Mouse (Mus musculus): Measurements from ENCODE around the gene Insl6. TPM values are rescaled to one million over a fixed set of nuclear protein-coding genes. Genes with fewer than 3 reads are reported as not detected.

Insl6 gene
- polyA plus RNA-seq, 1 experiment from 2014 or later = 7.2 TPM

DNA sequence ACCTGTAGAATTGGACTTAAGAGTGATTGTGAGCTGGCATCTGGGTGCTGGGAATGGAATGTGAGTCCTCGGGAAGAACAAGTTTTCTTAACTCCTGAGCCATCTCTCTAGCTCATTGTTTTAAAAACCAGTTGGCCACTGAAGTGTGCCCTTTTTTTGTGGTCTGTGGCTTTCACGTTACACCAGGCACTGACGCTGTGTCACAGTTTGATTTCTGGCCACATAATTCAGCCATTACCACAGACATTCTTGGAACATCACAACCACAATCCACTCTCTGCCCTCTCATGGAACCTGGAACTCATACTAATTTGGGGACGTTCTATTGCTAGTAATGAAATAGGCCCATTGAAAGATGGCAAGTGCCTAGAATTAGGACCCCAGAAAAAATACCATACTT, 15.9 kb upstream of the Insl6 start:
- ATAC-seq (replicated peaks; ENCODE audit: low FRiP score) = no peak
- no peaks in the 10 kb centered on the region for H3K4me1 ChIP-seq (replicated peaks; ENCODE audit: control insufficient read depth, insufficient read depth, low read length)

DNA sequence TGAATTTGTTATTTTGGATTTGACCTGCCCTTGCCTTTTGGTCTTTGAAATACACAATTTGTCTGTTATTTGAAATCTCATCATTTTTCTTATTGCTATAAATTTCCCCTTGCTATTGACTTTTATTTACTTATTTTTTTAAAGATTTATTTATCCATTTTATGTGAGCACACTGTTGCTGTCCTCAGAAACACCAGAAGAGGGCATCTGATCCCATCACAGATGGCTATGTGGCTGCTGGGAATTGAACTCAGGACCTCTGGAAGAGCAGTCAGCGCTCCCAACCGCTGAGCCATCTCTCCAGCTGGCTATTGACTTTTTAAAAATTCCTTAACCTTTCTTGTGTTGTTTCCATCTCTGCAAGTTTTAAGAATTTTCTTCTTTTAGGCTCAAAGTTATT, 11.5 kb upstream of the Insl6 start:
- DNase-seq (ENCODE audit: low spot score) = no peak
- 90% methylated on average over 2 of the region's 2 CpGs for WGBS
- H3K27me3 ChIP-seq (ENCODE audit: control insufficient read depth, insufficient read depth, low read length) = 0 out of 2 replicates have a peak, but pooled peaks cover 2% of the 10 kb centered on the region

More for the DNA sequence above, 15.9 kb upstream of the Insl6 start:
- no peak overlapping the region for H3K27ac ChIP-seq (ENCODE audit: low read depth, low read length)
- no peak overlapping the region for H3K4me2 ChIP-seq (ENCODE audit: low read depth, low read length, severe bottlenecking)
- H3K9ac ChIP-seq (ENCODE audit: low read length) = no peak overlapping the region
- 85% methylated on average over 4 of the region's 4 CpGs for WGBS
- DNase-seq (ENCODE audit: low spot score) = no peak
- no peaks in the 10 kb centered on the region for H3K9me3 ChIP-seq (ENCODE audit: control insufficient read depth, low read length)
- no peak overlapping the region for H3K4me3 ChIP-seq (ENCODE audit: low read depth, low read length)
- H3K36me3 ChIP-seq (ENCODE audit: control insufficient read depth, insufficient read depth, low read length) = no peaks in the 10 kb centered on the region
- H3K27me3 ChIP-seq (ENCODE audit: control insufficient read depth, insufficient read depth, low read length) = no peaks in the 10 kb centered on the region

DNA sequence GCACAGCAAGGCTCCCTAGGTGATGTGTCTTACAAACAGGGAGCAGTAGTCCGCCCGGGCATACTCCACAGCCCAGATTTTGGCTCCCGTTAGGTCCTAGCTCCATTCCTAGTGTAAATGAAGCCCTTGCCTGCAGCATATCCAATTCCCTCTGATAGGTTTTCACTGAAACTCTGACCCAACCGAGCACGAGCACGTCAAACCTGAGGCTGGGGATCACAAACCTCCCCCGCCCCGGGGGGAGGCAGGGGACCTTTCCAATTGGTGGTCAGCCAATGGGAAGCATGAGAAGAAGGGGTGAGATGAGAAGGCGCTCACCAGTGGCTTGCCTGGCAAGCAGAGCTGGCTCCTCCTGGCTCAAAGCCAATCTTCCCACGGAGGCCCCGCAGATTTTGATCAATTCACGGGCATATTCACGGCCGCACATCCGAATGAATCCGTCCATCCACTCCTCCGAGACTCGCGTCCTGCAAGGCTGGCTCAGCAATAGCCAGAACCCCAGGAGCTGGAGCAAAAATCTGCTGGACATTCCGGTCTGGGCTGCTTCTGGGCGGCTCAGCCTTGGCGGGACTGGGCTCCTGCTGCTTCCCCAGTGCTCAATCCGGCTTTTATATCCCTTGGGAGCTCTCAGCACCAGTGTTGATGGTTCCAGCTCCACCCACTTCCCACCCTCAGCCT, 9.1 kb upstream of the Insl6 start, which contains the start of gene Rln1:
Gene Rln1, minus strand, starts transcription at position 603 of the 678 bp plus-strand sequence.
- ATAC-seq (replicated peaks; ENCODE audit: low FRiP score) (no peak), DNase-seq (ENCODE audit: low spot score) (peak; percentile 68)
- no peaks in the 10 kb centered on the region for H3K36me3 ChIP-seq (ENCODE audit: control insufficient read depth, insufficient read depth, low read length)
- no peaks in the 10 kb centered on the region for H3K4me1 ChIP-seq (replicated peaks; ENCODE audit: control insufficient read depth, insufficient read depth, low read length)
- no peak within 1 kb of the TSS for H3K27ac ChIP-seq (ENCODE audit: low read depth, low read length)
- H3K27me3 ChIP-seq (ENCODE audit: control insufficient read depth, insufficient read depth, low read length) = 0 out of 2 replicates have a peak, but pooled peaks cover 2% of the 10 kb centered on the region
- 4% methylated on average over 23 of the region's 23 CpGs for WGBS
- H3K9ac ChIP-seq (ENCODE audit: low read length) = peak within 1 kb of the TSS; percentile 61
- peak within 1 kb of the TSS; percentile 38 for H3K4me3 ChIP-seq (ENCODE audit: low read depth, low read length)
- no peaks in the 10 kb centered on the region for H3K9me3 ChIP-seq (ENCODE audit: control insufficient read depth, low read length)
- H3K4me2 ChIP-seq (ENCODE audit: low read depth, low read length, severe bottlenecking) = peak within 1 kb of the TSS; percentile 67

More for the DNA sequence above, 11.5 kb upstream of the Insl6 start:
- Histone ChIP-seq H3K9ac (ENCODE audit: low read length) (no peak overlapping the region), H3K36me3 (ENCODE audit: control insufficient read depth, insufficient read depth, low read length) (no peaks in the 10 kb centered on the region), H3K4me1 (replicated peaks; ENCODE audit: control insufficient read depth, insufficient read depth, low read length) (no peaks in the 10 kb centered on the region), H3K4me2 (ENCODE audit: low read depth, low read length, severe bottlenecking) (no peak overlapping the region), H3K4me3 (ENCODE audit: low read depth, low read length) (no peak overlapping the region), H3K27ac (ENCODE audit: low read depth, low read length) (no peak overlapping the region), H3K9me3 (ENCODE audit: control insufficient read depth, low read length) (no peaks in the 10 kb centered on the region)
- no peak for ATAC-seq (replicated peaks; ENCODE audit: low FRiP score)

DNA sequence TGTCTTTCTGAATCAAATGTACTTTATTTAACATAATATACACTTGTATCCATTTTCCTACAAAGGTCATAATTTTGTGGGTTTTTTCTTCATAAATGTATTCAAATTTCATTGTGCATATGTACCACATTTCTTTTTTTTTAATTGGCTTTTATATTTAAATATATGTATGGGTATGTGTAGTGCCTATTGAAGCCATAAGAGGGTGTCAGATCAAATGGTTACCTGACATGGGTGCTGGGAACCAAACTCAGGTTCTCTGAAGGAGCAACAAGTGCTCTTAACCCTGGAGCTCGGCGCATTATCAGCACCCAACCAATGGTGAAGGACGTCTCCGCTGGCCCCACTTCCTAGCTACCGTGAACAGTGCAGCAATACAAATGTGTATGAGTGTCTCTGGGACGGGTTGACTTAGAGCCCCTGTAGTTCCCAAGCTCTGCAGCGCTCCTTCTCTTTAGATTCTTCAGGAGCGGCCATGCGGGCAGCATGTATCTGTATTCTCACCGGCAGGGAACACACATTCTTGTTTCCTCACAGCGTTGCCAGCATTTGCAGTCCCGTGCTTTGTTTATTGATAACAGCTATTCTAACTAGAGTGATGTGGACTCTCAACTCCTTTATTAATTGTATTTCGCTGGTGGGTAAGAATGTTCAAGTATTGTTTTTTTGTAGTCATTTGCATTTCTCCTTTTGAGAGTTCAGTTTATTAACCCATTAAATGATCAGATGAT, 1.8 kb upstream of the Insl6 start:
- Histone ChIP-seq H3K27me3 (ENCODE audit: control insufficient read depth, insufficient read depth, low read length) (no peaks in the 10 kb centered on the region), H3K36me3 (ENCODE audit: control insufficient read depth, insufficient read depth, low read length) (no peaks in the 10 kb centered on the region), H3K9ac (ENCODE audit: low read length) (no peak overlapping the region), H3K4me2 (ENCODE audit: low read depth, low read length, severe bottlenecking) (no peak overlapping the region), H3K4me1 (replicated peaks; ENCODE audit: control insufficient read depth, insufficient read depth, low read length) (no peaks in the 10 kb centered on the region), H3K9me3 (ENCODE audit: control insufficient read depth, low read length) (no peaks in the 10 kb centered on the region), H3K4me3 (ENCODE audit: low read depth, low read length) (no peak overlapping the region), H3K27ac (ENCODE audit: low read depth, low read length) (no peak overlapping the region)
- ATAC-seq (replicated peaks; ENCODE audit: low FRiP score) (no peak), DNase-seq (ENCODE audit: low spot score) (no peak)
- WGBS = 79% methylated on average over 13 of the region's 13 CpGs

DNA sequence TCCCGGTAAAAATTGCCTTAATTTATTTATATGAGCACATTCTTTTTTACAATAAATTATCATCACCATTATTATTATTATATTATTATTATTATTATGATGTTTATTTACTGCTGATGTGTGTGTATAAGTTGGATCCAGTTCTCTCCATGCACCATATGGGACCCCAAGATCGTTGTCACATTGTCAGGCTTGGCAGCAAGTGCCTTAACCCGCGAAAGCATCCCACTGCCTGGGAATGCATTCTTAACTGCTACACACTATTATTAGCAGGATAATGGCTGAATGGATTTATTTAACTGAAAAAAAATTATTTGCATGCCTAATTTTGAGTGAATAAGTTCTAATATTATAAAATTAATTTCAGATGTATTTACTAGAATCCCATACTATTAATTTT, 1.2 kb upstream of the Insl6 start:
- no peak overlapping the region for H3K27ac ChIP-seq (ENCODE audit: low read depth, low read length)
- H3K9ac ChIP-seq (ENCODE audit: low read length) = no peak overlapping the region
- no peaks in the 10 kb centered on the region for H3K4me1 ChIP-seq (replicated peaks; ENCODE audit: control insufficient read depth, insufficient read depth, low read length)
- H3K27me3 ChIP-seq (ENCODE audit: control insufficient read depth, insufficient read depth, low read length) = no peaks in the 10 kb centered on the region
- no peaks in the 10 kb centered on the region for H3K9me3 ChIP-seq (ENCODE audit: control insufficient read depth, low read length)
- no peak overlapping the region for H3K4me2 ChIP-seq (ENCODE audit: low read depth, low read length, severe bottlenecking)
- WGBS = 94% methylated on average over 4 of the region's 4 CpGs
- ATAC-seq (replicated peaks; ENCODE audit: low FRiP score) = no peak
- no peaks in the 10 kb centered on the region for H3K36me3 ChIP-seq (ENCODE audit: control insufficient read depth, insufficient read depth, low read length)
- H3K4me3 ChIP-seq (ENCODE audit: low read depth, low read length) = no peak overlapping the region
- DNase-seq (ENCODE audit: low spot score) = no peak

DNA sequence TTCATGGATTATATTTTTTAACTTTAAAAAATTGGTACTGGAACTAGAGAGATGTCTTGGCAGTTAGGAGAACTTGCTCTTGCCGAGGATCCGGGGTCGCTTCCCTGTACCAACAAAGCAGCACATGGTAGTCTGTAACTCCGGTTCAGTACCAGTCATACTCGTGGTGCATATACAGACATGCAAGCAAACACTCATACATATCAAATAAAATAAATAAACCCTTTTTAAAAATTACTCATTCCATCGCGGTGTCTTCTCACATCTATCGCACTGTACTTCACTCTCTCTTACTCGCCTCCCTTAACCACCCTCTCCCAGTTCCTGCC, 660 bp upstream of the Insl6 start:
- DNase-seq (ENCODE audit: low spot score) (no peak), ATAC-seq (replicated peaks; ENCODE audit: low FRiP score) (no peak)
- H3K27ac ChIP-seq (ENCODE audit: low read depth, low read length) = no peak overlapping the region
- 71% methylated on average over 9 of the region's 9 CpGs for WGBS
- H3K4me2 ChIP-seq (ENCODE audit: low read depth, low read length, severe bottlenecking) = peak overlapping the region; percentile 49; the same call in 1 of the 2 replicates
- H3K27me3 ChIP-seq (ENCODE audit: control insufficient read depth, insufficient read depth, low read length) = no peaks in the 10 kb centered on the region
- no peaks in the 10 kb centered on the region for H3K4me1 ChIP-seq (replicated peaks; ENCODE audit: control insufficient read depth, insufficient read depth, low read length)
- no peaks in the 10 kb centered on the region for H3K9me3 ChIP-seq (ENCODE audit: control insufficient read depth, low read length)
- H3K9ac ChIP-seq (ENCODE audit: low read length) = no peak overlapping the region
- no peak overlapping the region for H3K4me3 ChIP-seq (ENCODE audit: low read depth, low read length)
- H3K36me3 ChIP-seq (ENCODE audit: control insufficient read depth, insufficient read depth, low read length) = no peaks in the 10 kb centered on the region

DNA sequence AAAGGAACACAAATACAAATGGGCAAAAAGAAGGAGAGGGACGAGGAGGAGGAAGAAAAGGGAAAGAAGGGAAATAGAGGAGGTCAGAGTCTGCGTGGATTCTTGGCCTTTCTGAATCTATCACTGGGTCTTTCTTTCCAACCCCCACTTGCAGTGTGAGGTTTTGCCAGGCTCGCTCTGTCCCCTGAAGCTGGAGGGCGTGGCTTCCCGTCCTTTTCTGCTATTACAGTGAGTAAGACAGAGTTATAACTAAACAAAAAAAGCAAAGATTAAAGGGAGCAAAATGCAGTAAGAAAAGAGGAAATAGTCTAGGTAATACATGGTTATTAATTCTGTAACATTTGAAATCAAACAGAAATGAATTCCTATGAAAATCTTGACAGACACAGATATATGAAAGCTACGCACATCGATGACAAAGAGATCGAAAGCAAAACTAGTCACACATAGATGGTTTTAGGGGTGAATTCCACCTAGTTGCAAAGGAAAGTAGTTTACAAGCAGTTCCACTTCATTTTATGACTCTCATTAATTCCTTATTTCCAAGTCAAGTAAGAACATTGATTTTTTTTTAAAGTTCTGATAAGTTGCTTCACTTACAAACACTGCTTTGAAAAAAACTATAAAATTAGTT, 1.6 kb downstream of the Insl6 start:
- ATAC-seq (replicated peaks; ENCODE audit: low FRiP score) = no peak
- WGBS = 78% methylated on average over 8 of the region's 8 CpGs

DNA sequence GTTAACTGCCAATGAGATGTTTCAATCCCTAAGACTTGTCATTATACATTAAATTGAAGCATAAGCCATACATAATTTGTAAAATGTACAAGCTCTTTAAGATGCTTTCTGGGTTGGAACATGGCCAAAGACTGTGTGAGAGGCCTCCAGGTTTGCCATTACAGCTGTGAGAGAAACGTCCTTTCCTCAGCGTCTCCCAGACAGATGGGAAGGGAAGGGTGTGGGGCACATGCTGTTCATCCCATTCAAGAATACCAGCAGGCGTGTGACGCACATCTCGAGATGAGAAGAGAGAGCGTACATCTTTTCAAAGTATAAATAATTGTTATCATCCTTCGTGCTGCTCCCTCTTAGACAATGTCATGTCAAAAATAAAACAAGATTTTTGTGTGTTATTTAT, 12.5 kb downstream of the Insl6 start:
- Histone ChIP-seq H3K4me1 (replicated peaks; ENCODE audit: control insufficient read depth, insufficient read depth, low read length) (no peaks in the 10 kb centered on the region), H3K27me3 (ENCODE audit: control insufficient read depth, insufficient read depth, low read length) (no peaks in the 10 kb centered on the region), H3K27ac (ENCODE audit: low read depth, low read length) (no peak overlapping the region), H3K9me3 (ENCODE audit: control insufficient read depth, low read length) (peaks cover 4% of the 10 kb centered on the region; the same call in 1 of the 2 replicates), H3K4me2 (ENCODE audit: low read depth, low read length, severe bottlenecking) (no peak overlapping the region), H3K4me3 (ENCODE audit: low read depth, low read length) (no peak overlapping the region), H3K9ac (ENCODE audit: low read length) (no peak overlapping the region), H3K36me3 (ENCODE audit: control insufficient read depth, insufficient read depth, low read length) (no peaks in the 10 kb centered on the region; the same call in 1 of the 2 replicates)
- 65% methylated on average over 7 of the region's 7 CpGs for WGBS
- DNase-seq (ENCODE audit: low spot score) = no peak
- no peak for ATAC-seq (replicated peaks; ENCODE audit: low FRiP score)

More for the DNA sequence above, 1.6 kb downstream of the Insl6 start:
- Histone ChIP-seq H3K9ac (ENCODE audit: low read length) (no peak overlapping the region), H3K27ac (ENCODE audit: low read depth, low read length) (no peak overlapping the region), H3K9me3 (ENCODE audit: control insufficient read depth, low read length) (no peaks in the 10 kb centered on the region), H3K4me1 (replicated peaks; ENCODE audit: control insufficient read depth, insufficient read depth, low read length) (no peaks in the 10 kb centered on the region), H3K4me2 (ENCODE audit: low read depth, low read length, severe bottlenecking) (no peak overlapping the region), H3K4me3 (ENCODE audit: low read depth, low read length) (no peak overlapping the region), H3K36me3 (ENCODE audit: control insufficient read depth, insufficient read depth, low read length) (no peaks in the 10 kb centered on the region), H3K27me3 (ENCODE audit: control insufficient read depth, insufficient read depth, low read length) (no peaks in the 10 kb centered on the region)
- DNase-seq (ENCODE audit: low spot score) = no peak
